Mouse (Mus musculus) erythroblast, adult 5-6 weeks (primary cell): Measurements from ENCODE around the gene H2-K1. TPM values are rescaled to one million over a fixed set of nuclear protein-coding genes. Genes with fewer than 3 reads are reported as not detected.

Experiments used
- ATAC-seq: replicated peaks from 2 replicates; pipeline ENCODE4 v1.8.0; 2016; ENCODE audit warnings: moderate number of reproducible peaks, mild to moderate bottlenecking, moderate TSS enrichment, inconsistent platforms; ENCODE audit not compliant: poor library complexity, low FRiP score, severe bottlenecking
- total RNA-seq, 2 experiments: library from RNA; stranded (forward) in 1 of 2; stranded (reverse) in 1 of 2; fragments of 150-400 nt in 1 of 2; fragments of 200-764, 138-1000 nt in 1 of 2; gene quantifications; 2 replicates each; pipeline versions ENCODE4 v1.2.3 to v1.2.4; 2015 to 2017; ENCODE audit warnings: low replicate concordance in 2 of 2

The H2-K1 gene
- total RNA-seq (2015; ENCODE audit: low replicate concordance) (177 and 273 TPM in 2 replicates), total RNA-seq (2017; ENCODE audit: low replicate concordance) (97.6 and 121 TPM in 2 replicates)

DNA sequence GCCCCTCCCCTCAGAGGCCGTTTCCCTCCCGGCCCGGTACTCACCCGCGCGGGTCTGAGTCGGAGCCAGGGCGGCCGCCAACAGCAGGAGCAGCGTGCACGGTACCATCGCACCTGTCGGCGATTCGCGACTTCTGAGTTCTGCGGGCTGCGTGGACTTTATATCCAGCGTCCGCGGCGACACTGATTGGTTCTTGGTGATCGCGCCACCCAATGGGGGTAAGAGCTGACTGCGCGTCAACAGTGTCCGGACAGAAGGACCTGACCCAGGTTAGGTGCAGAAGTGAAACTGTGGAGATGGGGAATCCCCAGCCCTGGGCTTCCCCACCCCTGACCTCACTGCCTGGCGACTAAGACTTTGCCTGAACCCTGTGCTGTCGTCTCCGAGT lies at the start of gene H2-K1:
H2-K1 (minus strand) TSS at position 198 of the 388 bp plus-strand sequence.
- peak; percentile 93 for ATAC-seq

DNA sequence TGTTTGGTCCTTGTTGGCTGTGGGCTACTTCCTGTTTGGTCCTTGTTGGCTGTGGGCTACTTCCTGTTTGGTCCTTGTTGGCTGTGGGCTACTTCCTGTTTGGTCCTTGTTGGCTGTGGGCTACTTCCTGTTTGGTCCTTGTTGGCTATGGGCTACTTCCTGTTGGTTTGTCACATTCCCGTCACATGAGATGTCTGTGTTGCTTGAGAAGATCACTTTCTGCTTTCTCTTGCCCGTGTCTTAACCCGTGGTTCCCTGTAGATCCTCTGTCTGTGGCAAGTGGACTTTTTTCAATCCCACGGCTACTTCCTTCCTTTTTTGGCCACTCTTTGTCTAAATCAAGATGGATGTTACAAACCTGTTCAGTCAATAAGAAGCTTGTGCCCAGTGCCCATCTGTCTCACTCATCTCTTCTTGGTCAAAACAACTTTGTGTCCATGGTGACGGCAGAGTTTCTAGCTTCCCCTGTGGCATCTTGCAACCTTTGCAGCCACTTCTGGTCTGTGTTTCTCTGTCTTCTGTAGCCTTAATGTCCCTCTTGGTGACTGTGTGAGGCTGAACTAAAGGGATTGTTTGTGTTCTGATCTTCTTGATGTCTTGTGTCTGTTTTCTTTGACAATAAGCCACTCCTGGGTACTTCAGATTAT lies 47.4 kb upstream of the H2-K1 start:
- ATAC-seq = no peak

DNA sequence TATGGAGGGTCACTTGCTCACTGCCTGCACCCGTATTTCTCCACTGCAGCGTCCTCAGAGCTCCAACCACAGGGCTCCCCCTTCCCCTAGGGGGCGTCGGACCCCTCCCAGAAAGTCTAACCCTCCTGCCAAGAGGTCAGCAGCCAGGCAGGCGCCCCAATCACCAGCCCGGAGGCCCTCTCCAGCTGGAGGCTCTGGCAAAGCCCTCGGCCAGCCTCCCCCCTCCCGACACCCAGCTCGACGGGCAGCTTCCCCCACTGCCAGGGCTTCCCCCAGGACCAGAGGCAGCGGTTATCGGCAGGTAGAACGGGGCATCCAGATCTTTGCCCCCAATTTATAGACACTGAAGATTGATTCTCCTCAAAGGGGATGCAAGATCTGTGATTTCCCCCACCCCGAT lies 45.8 kb upstream of the H2-K1 start:
- ATAC-seq = no peak

DNA sequence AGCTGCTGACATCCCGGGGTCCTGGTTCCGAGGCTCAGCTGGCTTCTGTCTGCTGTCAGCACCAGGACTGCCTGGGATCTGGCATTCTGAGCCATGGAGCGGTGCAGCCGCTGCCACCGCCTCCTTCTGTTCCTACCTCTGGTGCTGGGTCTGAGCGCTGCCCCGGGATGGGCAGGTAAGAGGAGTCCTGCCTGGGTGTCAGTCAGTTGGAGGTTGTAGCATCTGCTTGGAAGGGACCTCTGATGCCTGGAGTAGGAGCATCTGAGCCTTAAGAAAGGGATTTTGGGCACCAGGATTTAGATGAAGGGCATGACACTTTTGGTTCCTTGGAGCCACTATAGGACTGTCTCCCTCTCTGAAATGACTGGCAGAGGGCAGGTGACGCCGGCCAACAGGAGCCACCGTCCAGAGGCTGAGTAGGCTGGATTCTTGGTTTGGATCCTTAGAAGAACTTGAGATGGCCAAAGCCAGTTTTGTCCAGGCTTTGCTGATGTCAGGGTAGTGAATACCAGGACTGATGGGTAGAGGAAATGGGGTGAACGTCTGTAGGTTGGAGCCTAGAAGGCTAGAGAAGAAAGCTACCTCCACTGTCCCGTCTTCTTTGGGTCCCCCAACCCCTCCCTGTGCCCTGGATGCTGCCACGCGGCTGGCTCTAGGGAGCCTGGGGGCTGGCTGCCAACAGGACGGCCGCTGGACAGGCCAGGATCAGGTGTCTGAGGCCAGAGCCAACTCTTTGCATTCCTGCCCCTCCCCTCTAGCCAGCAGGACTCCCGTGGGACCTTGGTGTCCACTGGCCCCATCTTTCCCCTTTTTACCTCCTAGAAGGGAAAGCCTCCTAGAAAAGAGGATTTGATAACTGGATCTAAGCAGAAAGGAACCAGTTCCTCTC lies 39.7 kb upstream of the H2-K1 start:
- no peak for ATAC-seq

DNA sequence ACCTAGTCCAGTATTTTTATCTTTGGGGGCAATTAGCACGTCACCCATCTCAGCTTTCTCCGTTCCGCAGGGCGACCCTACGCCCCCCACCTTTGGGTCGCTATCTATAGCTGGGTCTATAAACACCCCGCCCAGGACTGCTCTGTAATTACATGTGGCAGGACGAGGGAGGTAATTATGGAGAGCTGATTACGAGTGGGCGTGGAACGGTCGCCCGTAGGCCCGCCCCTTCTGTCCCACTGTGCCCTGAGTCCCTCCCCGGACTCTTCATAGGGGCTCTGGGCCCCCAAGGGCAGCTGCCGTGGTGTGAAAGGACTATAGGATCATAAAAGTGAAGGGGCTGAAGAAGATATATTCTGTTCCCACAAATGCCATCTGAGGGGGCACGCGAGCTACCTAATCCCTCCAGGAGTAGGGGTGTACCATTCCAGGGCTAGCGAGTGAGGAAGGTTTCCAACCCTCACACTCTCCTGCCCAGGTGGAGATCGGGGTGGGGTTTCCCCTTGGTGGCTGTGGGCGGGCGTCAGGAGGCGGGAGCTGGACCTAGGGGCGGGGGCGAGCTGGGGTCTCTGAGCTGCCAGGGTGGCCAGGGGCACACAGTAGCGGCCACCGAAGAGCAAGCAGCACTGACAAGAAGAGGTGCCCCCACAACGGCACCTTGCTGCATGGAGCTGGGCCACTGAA lies 38.9 kb upstream of the H2-K1 start, which contains the start of gene Col11a2:
Col11a2 (plus strand) TSS at position 560 of the 684 bp plus-strand sequence.
- ATAC-seq = no peak

DNA sequence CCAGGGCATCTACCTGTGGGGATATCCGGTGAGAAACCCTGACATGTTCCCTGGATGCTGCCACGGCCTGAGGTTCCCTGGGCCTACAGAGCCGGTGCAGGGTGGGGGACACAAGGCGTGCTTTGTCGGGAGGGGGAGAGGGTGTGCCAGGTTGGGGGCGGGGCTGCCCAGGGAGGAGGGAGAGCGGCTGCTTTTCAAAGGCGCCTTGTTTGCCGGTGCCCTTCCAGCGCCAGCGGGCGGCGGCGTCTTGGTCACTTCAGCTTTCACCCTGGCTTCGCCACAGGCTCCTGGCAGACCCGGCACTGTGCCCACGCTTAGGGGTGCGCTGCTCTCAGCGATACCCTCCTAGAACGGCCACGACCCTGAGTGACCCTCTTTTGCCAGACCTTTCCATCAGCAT lies 38.3 kb upstream of the H2-K1 start:
- ATAC-seq = no peak

DNA sequence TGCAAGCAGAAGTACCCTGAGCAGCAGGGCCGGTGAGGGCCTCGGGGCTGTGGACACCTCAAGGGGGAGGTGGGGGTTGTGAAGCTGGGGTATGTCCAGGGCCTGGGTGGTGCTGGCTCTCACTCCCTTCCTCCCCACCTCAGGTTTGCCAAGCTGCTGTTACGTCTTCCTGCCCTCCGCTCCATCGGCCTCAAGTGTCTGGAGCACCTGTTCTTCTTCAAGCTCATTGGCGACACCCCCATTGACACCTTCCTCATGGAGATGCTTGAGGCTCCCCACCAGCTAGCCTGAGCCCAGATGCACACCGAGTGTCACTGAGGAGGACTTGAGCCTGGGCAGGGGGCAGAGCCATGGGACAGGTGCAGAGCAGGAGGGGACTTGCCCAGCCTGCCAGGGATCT lies 37.1 kb upstream of the H2-K1 start:
- no peak for ATAC-seq

DNA sequence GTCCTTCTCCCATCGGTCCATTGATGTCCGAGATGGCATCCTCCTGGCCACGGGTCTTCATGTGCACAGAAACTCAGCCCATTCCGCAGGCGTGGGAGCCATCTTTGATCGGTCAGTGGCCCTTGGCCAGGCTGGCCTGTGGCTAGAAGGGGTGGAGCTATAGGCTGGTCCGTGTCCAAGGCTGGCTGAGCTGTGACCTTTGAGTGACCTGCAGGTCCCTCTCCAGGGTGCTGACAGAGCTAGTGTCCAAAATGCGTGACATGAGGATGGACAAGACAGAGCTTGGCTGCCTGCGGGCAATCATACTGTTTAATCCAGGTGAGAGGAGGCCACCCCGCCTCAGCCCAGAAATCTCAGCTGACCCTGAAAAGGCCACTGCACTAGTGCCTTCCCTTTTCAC lies 36.5 kb upstream of the H2-K1 start:
- no peak for ATAC-seq

DNA sequence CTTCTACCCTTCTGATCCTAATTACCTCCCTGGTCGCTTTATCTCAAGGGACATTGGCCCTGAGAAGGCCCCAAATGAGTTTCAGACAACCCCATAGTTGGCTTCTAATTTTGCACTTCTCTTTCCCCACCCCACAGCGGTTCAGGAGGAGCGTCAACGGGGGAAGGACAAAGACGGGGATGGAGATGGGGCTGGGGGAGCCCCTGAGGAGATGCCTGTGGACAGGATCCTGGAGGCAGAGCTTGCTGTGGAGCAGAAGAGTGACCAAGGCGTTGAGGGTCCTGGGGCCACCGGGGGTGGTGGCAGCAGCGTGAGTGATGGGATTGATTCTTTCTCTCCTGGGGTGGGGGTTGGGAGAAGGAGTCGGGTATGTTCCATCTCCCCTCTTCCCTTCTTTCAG lies 35.4 kb upstream of the H2-K1 start:
- ATAC-seq = no peak

DNA sequence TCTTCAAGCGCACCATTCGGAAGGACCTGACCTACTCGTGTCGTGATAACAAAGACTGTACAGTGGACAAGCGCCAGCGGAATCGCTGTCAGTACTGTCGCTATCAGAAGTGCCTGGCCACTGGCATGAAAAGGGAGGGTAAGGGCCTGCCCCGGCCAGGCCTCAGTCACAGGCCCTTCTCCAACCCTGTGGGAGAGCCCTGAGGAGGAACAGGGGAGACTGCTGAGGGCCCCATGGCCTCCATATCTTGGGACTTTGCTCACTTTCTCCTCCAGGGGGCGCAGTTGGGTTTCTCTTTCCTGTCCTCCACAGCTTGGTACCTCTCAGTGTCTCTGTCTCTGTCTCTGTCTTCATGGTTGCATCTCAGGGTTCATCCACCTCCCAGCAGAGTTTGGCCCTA lies 33.9 kb upstream of the H2-K1 start:
- ATAC-seq = peak; percentile 36; the same call in 1 of the 2 replicates

DNA sequence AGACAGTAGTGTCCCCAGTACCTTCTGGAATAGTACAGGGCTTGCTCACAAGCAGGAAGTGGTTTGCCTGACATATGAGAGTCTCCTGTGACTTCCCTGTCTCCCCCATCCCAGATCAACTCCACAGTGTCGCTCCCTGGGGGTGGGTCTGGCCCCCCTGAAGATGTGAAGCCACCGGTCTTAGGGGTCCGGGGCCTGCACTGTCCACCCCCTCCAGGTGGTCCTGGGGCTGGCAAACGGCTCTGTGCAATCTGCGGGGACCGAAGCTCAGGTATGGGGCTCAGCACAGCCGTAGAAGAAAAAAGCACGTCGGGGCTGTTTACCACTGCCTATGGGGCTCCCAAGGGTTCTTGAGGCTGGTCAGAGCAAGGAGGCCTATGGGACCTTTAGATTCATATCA lies 33.3 kb upstream of the H2-K1 start:
- ATAC-seq = no peak

DNA sequence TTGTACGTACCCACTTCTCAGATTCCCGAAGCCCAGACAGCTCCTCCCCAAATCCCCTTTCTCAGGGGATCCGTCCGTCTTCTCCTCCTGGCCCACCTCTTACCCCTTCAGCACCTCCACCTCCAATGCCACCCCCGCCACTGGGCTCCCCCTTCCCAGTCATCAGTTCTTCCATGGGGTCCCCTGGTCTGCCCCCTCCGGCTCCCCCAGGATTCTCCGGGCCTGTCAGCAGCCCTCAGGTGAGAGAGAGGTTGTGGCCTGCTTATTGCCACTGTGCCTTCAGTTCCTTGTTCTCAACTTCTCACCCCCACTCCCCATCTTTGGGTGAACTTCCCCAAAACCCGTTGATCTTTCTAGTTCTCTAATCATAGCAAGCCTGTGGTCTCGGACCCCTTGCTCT lies 32.7 kb upstream of the H2-K1 start:
- no peak for ATAC-seq

DNA sequence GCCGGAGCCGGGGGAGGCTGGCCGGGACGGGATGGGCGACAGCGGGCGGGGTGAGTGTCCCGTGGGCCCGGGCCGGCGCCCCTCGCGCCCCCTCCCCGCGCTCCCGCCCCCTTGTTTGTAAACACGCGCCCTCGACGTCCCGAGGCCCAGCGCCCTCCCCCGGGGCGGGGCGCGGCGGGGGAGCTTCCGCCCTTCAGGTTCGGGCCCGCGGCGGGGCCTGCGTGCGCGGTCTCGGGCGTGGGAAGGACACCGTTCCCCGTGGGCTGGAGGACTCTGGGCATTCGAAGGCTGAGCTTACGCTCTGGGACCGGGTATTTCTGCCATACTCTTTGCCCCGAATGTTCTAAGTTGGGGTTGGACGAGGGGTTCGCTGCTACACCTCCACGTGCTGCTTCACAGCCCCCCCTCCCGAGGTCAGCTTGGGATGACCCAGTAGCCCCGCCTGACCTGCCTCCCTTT lies 32.1 kb upstream of the H2-K1 start:
- ATAC-seq = peak; percentile 26; the same call in 1 of the 2 replicates

DNA sequence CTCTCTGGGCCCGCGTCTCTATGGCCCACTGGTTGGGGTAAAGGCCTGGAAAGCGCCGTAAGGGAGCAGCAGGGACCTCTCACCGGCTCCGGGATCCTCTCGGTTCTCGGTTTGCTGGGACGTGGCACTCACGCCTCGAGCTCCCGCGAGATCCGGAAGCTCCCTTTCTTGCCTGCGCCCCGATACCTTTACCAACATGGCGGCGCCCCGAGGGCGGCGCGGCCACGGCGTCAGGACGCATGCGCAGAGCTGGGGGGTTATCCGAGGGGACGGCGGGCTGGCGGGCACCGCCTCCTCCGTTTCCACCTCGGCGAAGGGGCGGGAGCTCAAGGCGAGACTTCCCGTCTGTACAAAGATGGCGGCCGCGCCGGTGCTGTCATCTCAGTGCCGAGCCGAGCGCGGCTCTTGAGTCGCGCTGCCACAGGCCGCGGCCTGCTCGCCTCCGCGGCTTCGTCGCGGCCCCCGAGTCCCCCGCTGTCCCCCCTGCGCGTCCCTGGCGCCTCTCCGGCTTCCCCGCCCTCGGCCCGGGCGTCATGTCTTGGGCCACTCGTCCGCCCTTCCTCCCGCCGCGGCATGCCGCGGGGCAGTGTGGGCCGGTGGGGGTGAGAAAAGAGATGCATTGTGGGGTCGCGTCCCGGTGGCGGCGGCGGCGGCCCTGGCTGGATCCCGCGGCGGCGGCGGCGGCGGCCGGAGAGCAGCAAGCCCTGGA lies 31.5 kb upstream of the H2-K1 start, which contains the start of the genes Slc39a7 and Rxrb:
Slc39a7 (minus strand) TSS at position 218 of the 709 bp plus-strand sequence.
Rxrb (plus strand) TSS at position 348 of the 709 bp plus-strand sequence.
- ATAC-seq = peak; percentile 78

DNA sequence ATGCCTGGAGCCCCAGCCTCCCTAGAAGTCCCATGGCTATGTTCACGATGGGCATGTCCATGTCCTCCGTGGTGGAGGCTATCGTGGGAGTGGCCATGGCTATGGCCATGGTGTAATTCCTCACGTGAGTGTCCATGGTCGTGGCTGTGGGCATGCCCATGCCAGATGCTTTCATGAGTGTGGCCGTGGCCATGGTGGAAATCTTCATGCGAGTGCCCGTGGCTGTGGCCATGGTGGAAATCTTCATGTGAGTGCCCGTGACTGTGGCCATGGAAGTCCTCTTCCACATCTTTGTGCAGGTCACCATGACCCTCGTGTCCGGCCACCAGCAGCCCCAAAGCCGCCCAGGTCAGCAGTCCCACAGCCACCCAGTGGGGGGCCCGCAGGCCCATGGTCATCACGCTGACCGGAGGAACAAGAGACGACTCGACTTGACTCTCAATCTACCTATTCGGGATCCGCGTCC lies 30.7 kb upstream of the H2-K1 start:
- ATAC-seq = peak; percentile 4

DNA sequence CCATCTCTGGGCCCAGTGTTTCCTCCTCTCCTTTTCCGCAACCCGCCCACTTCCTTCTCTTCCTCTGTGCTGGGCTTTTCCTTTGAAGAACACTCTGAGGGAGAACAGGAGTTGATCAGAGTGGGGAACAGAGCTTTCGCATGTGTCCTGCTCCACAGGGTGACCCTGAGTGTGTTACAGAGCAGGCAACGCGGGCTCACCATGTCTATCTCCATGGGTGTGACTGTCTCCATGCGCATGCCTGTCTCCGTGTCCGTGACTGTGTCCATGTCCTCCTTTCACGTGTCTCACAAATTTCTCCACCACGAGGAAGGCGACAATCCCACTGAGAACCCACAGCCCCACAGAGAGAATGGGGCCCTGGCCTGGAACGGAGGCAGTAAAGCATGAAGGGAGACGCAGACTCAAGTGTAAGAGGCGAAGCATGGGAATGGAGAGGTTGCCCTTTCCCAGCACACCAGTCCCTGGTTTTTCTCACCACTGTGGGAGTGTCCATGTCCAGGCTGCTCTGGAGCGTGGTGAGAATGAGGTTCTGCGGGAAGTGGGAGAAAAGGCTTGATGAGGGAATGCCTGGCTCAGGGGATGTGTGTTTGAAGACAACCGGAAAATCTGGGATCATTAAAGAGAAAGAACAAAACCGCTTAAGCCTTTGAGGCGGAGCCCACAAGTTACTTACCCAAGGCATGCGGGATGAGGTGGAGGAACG lies 29.9 kb upstream of the H2-K1 start:
- no peak for ATAC-seq

DNA sequence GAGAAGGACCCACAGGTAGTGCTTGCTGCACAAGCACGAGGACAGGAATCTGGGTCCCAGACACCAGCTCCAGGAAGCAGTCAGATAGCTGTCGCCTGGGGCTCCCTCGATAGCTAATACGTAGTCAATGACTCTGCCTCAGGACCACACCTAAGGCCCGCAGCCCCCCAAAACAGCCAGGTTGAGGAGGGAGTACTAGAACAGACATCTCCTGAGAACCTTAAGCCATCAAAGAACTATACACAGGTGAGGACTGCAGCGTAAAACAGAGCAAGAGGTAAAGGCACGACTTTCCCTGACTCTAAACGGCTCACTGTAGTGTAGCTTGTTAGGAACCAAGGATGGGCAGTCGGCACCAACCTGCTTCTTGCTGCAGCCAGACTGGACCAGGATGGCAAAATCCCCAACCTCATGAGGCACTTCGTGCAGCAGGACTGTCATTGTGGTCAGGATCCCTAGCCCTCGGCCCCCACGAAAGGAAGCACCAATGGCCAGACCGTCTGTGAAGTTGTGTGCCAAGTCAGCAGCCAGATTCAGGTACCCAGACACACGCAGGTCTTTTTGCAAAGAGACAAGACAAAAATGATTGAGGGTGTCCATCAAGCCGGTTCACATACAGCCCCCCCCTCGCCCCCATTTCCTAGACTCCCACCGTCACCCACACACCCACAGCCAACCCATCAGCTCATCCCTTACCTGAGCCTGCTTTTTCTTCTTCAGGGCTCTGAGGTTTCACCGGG lies 29.2 kb upstream of the H2-K1 start:
- ATAC-seq = no peak

DNA sequence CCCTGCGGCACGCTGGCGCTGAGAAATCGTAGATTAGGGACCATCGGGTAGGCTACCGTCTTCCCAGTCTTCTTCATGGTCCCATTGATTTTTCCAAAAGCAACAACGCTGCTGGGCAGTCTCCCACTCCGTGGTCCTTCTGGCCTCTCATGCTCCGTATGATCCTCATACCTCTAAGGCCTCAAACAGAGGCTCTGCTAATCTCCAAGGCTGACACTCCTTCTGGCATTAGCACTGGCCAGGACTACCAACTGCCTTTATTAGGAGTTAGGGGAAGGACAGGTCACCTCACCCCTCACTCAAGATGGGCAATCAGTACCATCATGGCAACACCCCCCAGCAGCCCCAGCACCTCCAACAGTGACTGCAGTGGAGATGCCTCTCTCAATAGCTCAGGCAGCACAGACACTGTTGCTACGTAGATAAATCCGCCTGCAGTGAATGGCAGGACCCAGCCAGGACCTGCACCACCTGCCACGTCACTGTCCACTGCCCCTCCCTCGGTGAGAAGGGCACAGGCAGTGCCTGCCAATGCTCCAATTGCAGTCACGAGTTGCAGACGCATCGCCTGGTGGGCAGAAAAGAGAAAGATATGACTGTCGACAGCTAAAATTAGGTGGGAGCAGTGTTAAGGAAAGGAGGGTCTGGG lies 28.5 kb upstream of the H2-K1 start:
- ATAC-seq = no peak
